Mouse (Mus musculus) forebrain, embryonic 13.5 days (tissue): ENCODE data around the gene Vmn1r5. TPM values are rescaled to one million over a fixed set of nuclear protein-coding genes. Genes with fewer than 3 reads are reported as not detected.

Experiments
- polyA plus RNA-seq: library from polyadenylated mRNA; unstranded; fragments of >200 nt; fragmentation: Nextera tagmentation; extraction: Ambion mirVana; gene quantifications from 2 replicates; pipeline ENCODE4 v1.2.1, GENCODE M21; 2015

Vmn1r5 gene
- polyA plus RNA-seq, 1 experiment from 2014 or later = not detected

Other genes starting within 250 kb of the Vmn1r5 start
- 36.0 and 36.8 TPM in 2 replicates for gene Kbtbd2, start 172.5 kb upstream of the Vmn1r5 start, polyA plus RNA-seq
- 24.4 and 27.7 TPM in 2 replicates for gene Fkbp9, start 138.2 kb upstream of the Vmn1r5 start, polyA plus RNA-seq
- gene Nt5c3, start 46.3 kb upstream of the Vmn1r5 start, polyA plus RNA-seq = 110 TPM in 2 replicates
- 0.59 and 0.65 TPM in 2 replicates for gene Vmn1r4, start 46.3 kb upstream of the Vmn1r5 start, polyA plus RNA-seq
- not detected in 2 replicates for gene Vmn1r6, start 27.0 kb downstream of the Vmn1r5 start, polyA plus RNA-seq
- not detected in 2 replicates for gene Vmn1r7, start 55.1 kb downstream of the Vmn1r5 start, polyA plus RNA-seq
- gene Vmn1r8, start 62.0 kb downstream of the Vmn1r5 start, polyA plus RNA-seq = not detected in 2 replicates
- not detected in 2 replicates for gene Vmn1r9, start 96.5 kb downstream of the Vmn1r5 start, polyA plus RNA-seq
- gene Vmn1r10, start 139.2 kb downstream of the Vmn1r5 start, polyA plus RNA-seq = not detected in 2 replicates
- gene Vmn1r11, start 163.2 kb downstream of the Vmn1r5 start, polyA plus RNA-seq = not detected in 2 replicates
- gene Vmn1r12, start 186.6 kb downstream of the Vmn1r5 start, polyA plus RNA-seq = not detected in 2 replicates
- gene Vmn1r13, start 233.0 kb downstream of the Vmn1r5 start, polyA plus RNA-seq = not detected in 2 replicates